Mouse (Mus musculus) limb, embryonic 10.5 days (tissue): ENCODE results near the gene Gm9513. TPM values are rescaled to one million over a fixed set of nuclear protein-coding genes. Genes with fewer than 3 reads are reported as not detected.

Source experiments
- DNase-seq: peaks from one replicate; pipeline ENCODE4 v3.0.0-alpha.2; 2017; ENCODE audit warnings: low spot score
- H3K27ac ChIP-seq: fragments of 300-500 bp; sonication (generic); 2 replicates; pipeline ENCODE4 v1.5.1; 2016; ENCODE audit warnings: mild to moderate bottlenecking
- H3K27me3 ChIP-seq: fragments of 300-500 bp; sonication (generic); 2 replicates; pipeline ENCODE4 v1.6.1; 2016; ENCODE audit warnings: low read depth, mild to moderate bottlenecking; ENCODE audit not compliant: poor library complexity, severe bottlenecking
- H3K36me3 ChIP-seq: fragments of 300-500 bp; sonication (generic); 2 replicates; pipeline ENCODE4 v1.6.1; 2016; ENCODE audit warnings: mild to moderate bottlenecking, moderate library complexity
- H3K4me1 ChIP-seq: fragments of 300-500 bp; sonication (generic); 2 replicates; pipeline ENCODE4 v1.6.1; 2016
- H3K4me3 ChIP-seq: fragments of 300-500 bp; sonication (generic); 2 replicates; pipeline ENCODE4 v1.5.1; 2016; ENCODE audit warnings: mild to moderate bottlenecking, moderate library complexity
- H3K9me3 ChIP-seq: fragments of 300-500 bp; sonication (generic); replicated peaks from 2 replicates; pipeline ENCODE4 v1.6.1; 2016; ENCODE audit warnings: mild to moderate bottlenecking
- WGBS: fragments of 180-500 bp; shearing (Covaris S2); methylation state at CpG from one replicate; pipeline ENCODE4 v1.1.7; 2016; 5-methylcytosine and 5-hydroxymethylcytosine counted together
- polyA plus RNA-seq: library from polyadenylated mRNA; unstranded; fragments of >200 nt; fragmentation: Nextera tagmentation; extraction: Ambion mirVana; gene quantifications from 2 replicates; pipeline ENCODE4 v1.2.1, GENCODE M21; 2016

The Gm9513 gene
- polyA plus RNA-seq = not detected in 2 replicates

DNA sequence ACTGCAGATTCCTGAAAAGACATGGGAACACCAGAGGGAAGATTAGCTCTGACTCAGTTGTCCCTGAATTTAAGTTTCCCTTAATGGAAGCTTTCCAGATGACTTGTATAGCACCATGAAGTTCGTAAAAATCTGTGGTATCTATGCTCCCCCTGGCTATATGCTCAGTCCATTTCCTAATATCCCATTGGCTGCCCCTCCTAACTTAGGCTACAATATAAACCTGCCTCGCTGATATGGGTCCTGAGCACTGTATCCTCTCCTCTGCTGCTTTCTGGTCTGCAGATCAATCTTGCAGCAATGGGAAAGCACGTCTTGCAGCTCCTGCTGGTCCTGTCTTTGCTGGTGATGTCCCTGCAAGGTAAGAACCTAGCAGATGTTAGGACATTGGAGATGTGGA is at the start of gene Gm9513:
TSS of gene Gm9513 (plus strand) at position 301 of the 400 bp plus-strand sequence.
- no peak for DNase-seq
- no peaks in the 10 kb centered on the region for H3K4me1 ChIP-seq
- no peaks in the 10 kb centered on the region; the same call in 1 of the 2 replicates for H3K9me3 ChIP-seq
- 68% methylated on average over 3 of the region's 3 CpGs for WGBS
- no peak within 1 kb of the TSS for H3K27ac ChIP-seq
- H3K36me3 ChIP-seq = no peaks in the 10 kb centered on the region
- H3K4me3 ChIP-seq = no peak within 1 kb of the TSS
- H3K27me3 ChIP-seq = no peaks in the 10 kb centered on the region

DNA sequence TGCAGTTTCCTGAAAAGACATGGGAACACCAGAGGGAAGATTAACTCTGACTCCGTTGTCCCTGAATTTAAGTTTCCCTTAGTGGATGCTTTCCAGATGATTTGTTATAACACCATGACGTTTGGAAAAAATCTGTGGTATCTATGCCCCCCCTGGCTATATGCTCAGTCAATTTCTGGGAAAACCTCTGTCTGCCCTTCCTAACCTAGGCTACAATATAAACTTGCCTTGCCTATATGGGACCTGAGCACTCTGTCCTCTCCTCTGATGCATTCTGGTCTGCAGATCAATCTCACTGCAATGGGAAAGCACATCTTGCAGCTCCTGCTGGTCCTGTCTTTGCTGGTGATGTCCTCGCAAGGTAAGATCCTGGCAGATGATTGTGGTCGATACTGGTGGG is 43.9 kb upstream of the Gm9513 start, which contains the start of gene Gm7257:
TSS of gene Gm7257 (plus strand) at position 301 of the 400 bp plus-strand sequence.
- DNase-seq = no peak
- Histone ChIP-seq H3K27me3 (no peaks in the 10 kb centered on the region), H3K4me3 (no peak within 1 kb of the TSS), H3K4me1 (no peaks in the 10 kb centered on the region), H3K9me3 (no peaks in the 10 kb centered on the region; the same call in 1 of the 2 replicates), H3K27ac (no peak within 1 kb of the TSS), H3K36me3 (no peaks in the 10 kb centered on the region)
- 84% methylated on average over 4 of the region's 4 CpGs for WGBS

DNA sequence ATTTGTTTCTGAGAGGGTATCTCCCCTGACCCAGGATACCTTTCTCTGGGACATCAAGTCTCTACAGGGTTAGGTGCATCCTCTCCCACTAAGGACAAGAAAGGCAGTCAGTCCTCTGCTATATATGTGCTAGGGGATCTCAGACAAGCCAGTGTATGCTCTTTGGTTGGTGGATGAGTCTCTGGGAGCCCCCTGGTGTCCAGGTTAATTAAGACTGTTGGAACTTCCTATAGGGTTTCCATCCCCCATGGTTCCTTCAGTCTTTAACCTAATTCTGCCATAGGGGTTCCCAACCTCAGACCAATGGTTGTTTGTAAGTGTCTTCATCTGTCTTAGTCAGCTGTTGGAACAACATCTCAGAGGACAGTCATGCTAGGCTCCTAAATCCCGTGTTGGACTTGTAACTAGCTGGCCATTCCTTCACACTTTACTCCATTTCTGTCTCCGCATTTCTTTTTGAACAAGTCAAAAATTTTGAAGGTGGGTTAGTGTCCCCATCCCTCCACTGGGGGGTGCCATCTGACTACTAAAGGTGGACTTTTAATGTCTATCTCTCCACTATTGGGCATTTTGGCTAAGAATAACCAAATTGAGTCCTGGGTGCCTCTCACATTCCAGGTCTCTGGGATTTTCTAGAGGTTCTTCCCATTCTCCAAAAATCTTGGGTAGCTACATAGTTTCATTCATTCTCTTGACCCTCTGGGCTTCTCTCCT is 40.2 kb upstream of the Gm9513 start:
- Histone ChIP-seq H3K9me3 (no peaks in the 10 kb centered on the region; the same call in 1 of the 2 replicates), H3K27me3 (no peaks in the 10 kb centered on the region), H3K4me1 (no peaks in the 10 kb centered on the region), H3K4me3 (no peak overlapping the region), H3K36me3 (no peaks in the 10 kb centered on the region), H3K27ac (no peak overlapping the region)
- no peak for DNase-seq
- 41% methylated on average over 2 of the region's 2 CpGs for whole genome bisulfite sequencing

DNA sequence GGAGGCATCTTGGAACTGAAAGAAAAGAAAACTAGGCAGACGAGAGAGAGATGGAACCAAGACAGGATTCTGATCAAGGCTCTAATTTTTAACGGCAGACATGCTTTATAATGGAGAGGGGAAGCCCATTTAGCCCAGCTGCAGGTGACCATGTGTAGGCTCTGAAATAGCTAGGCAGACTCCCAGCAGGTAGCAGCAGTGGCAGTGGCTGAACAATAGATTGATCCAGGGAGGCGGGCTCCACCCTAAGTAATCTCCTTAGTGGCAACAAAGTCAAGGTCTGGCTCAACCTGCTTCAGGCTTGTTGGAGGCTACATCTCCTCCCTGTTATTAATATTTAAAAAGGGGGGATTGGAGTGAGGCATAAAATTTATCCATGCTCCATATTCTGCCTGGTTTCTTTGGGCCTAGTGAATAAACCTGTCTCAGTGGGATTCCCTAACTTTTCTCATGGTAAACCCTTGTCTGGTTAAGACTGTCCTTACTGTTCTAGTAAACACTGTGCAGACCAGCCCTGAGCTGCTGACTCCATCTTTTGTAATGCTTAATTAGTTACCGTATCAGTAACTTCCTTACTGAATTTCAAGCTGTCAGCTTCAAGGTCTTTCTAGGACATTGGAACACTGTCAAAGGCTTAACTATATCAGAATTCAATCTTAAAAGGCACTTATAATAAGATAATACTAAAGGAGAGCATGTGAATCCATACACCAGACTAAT is 19.2 kb downstream of the Gm9513 start:
- Histone ChIP-seq H3K4me3 (no peak overlapping the region), H3K4me1 (no peaks in the 10 kb centered on the region), H3K27me3 (no peaks in the 10 kb centered on the region), H3K27ac (no peak overlapping the region), H3K9me3 (0 out of 2 replicates have a peak, but pooled peaks cover 2% of the 10 kb centered on the region), H3K36me3 (no peaks in the 10 kb centered on the region)
- no peak for DNase-seq
- 87% methylated on average over 4 of the region's 4 CpGs for WGBS

DNA sequence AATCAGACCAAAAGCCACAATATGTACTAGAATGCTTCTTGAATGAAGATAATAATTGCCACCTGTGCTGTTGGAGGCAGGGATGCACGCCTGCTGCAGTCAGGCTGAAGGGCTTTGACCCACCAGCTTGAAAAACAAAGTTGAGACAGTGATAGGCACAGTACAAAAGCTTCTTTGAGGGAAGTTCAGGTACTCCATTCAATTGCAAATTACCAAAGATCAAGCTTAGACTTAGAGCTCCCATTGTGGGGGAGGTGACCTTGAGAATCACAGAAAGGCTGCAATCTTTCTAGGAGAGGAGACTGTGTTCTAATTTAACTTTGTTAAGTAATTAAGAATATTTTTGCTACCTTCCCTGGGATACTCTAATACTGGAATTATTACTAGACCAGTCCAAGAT is 20.4 kb downstream of the Gm9513 start:
- H3K27ac ChIP-seq = no peak overlapping the region
- H3K9me3 ChIP-seq = 0 out of 2 replicates have a peak, but pooled peaks cover 2% of the 10 kb centered on the region
- no peaks in the 10 kb centered on the region for H3K36me3 ChIP-seq
- H3K4me1 ChIP-seq = no peaks in the 10 kb centered on the region
- 68% methylated on average over 1 of the region's 1 CpGs for WGBS
- no peaks in the 10 kb centered on the region for H3K27me3 ChIP-seq
- no peak for DNase-seq
- no peak overlapping the region for H3K4me3 ChIP-seq

DNA sequence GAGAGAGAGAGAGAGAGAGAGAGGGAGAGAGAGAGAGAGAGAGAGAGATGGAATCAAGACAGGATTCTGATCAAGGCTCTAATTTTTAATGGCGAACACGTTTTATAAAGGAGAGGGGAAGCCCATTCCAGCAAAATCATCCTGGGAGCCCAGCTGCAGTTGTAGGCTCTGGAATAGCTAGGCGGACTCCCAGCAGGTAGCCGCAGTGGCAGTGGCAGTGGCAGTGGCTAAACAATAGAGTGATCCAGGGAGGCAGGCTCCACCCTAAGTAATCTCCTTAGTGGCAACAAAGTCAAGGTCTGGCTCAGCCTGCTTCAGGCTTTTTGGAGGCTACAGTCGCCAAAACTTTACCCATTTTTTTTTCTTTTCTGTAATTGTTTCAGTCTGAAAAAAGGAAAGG is 28.8 kb downstream of the Gm9513 start:
- no peaks in the 10 kb centered on the region; the same call in 1 of the 2 replicates for H3K9me3 ChIP-seq

More for the DNA sequence above, 28.8 kb downstream of the Gm9513 start:
- H3K27ac ChIP-seq = no peak overlapping the region
- H3K4me3 ChIP-seq = no peak overlapping the region
- H3K36me3 ChIP-seq = no peaks in the 10 kb centered on the region
- no peak for DNase-seq
- H3K27me3 ChIP-seq = no peaks in the 10 kb centered on the region
- 78% methylated on average over 5 of the region's 5 CpGs for WGBS
- no peaks in the 10 kb centered on the region for H3K4me1 ChIP-seq

Other genes starting within 250 kb of the Gm9513 start
- not detected in 2 replicates for gene Gm7257, start 43.8 kb upstream of the Gm9513 start, polyA plus RNA-seq
- gene Gm5615, start 66.3 kb downstream of the Gm9513 start, polyA plus RNA-seq = not detected in 2 replicates
- not detected in 2 replicates for gene Gm17689, start 107.0 kb downstream of the Gm9513 start, polyA plus RNA-seq
- gene A630095E13Rik, start 167.7 kb downstream of the Gm9513 start, polyA plus RNA-seq = not detected in 2 replicates
- gene Acrv1, start 217.6 kb downstream of the Gm9513 start, polyA plus RNA-seq = not detected in 2 replicates